Comparison of ENCODE assay signal across 8 mouse cellular contexts in genomic region chr2:179537390-179537789, GRCm38 (mm10).
DNase-seq lines count a peak whose midpoint lies in the region; ATAC-seq and TF ChIP-seq lines count a peak whose summit lies in the region.

No protein-coding gene starts in this region.

- peak; percentile 86 for DNase-seq in Muller cell, postnatal 12 days (ENCODE audit: inconsistent ontology term)
- DNase-seq in cerebellum, postnatal 25 days = peak; percentile 81 to 86
- peak; percentile 23 to 45 for DNase-seq in frontal cortex, postnatal 25 days (ENCODE audit: low spot score in 2 of 2)
- DNase-seq in layer of hippocampus, adult 2 months (ENCODE audit: low spot score in 2 of 2) = peak; percentile 49 to 72
- peak; percentile 86 for DNase-seq in midbrain, embryonic 14.5 days
- no peak for DNase-seq in urinary bladder, adult 2 months (ENCODE audit: low spot score)
- DNase-seq in adipocyte (ENCODE audit: low spot score) = no peak
- DNase-seq in urinary bladder, postnatal 14 days (ENCODE audit: low spot score) = no peak

- no peak overlapping the region; the same call in 1 of the 2 replicates for H3K4me3 ChIP-seq in layer of hippocampus, adult 2 months
- H3K4me3 ChIP-seq in midbrain, embryonic 14.5 days (replicated peaks; ENCODE audit: low read depth, low read length) = no peak overlapping the region

- peak overlapping the region; percentile 34; the same call in 1 of the 2 replicates for H3K9ac ChIP-seq in midbrain, embryonic 14.5 days (replicated peaks; ENCODE audit: low read length)

- no peaks in the 10 kb centered on the region for H3K27me3 ChIP-seq in midbrain, embryonic 14.5 days (ENCODE audit: control insufficient read depth, insufficient read depth, low read length)

- ATAC-seq in midbrain, embryonic 14.5 days (ENCODE audit: low FRiP score, low TSS enrichment) = peak; percentile 92

- H3K9me3 ChIP-seq in midbrain, embryonic 14.5 days (ENCODE audit: control insufficient read depth, low read length) = no peaks in the 10 kb centered on the region

- peak; percentile 30 for TF ChIP-seq CTCF in layer of hippocampus, adult 2 months (conservative IDR thresholded peaks at IDR 0.05)

- under 1% methylated on average over 19 of the region's 19 CpGs for WGBS in midbrain, embryonic 14.5 days

- no peaks in the 10 kb centered on the region for H3K36me3 ChIP-seq in midbrain, embryonic 14.5 days (ENCODE audit: control insufficient read depth, insufficient read depth, low read length)

- H3K27ac ChIP-seq in layer of hippocampus, adult 2 months = 0 out of 2 replicates have a peak overlapping the region, but pooled peaks have one; percentile 14
- peak overlapping the region; percentile 78 for H3K27ac ChIP-seq in midbrain, embryonic 14.5 days (replicated peaks; ENCODE audit: low read depth, low read length)

- peak overlapping the region; percentile 41 for H3K4me2 ChIP-seq in midbrain, embryonic 14.5 days (ENCODE audit: low read length)

- peaks cover 31% of the 10 kb centered on the region for H3K4me1 ChIP-seq in midbrain, embryonic 14.5 days (ENCODE audit: control insufficient read depth, insufficient read depth, low read length)

Comparison
In these comparisons a context has a peak if more than half of its experiments do, and no peak if none do; other contexts are left out.
1. DNase-seq: peak in Muller cell, postnatal 12 days (single experiment), cerebellum, postnatal 25 days (2 of 2), frontal cortex, postnatal 25 days (2 of 2), layer of hippocampus, adult 2 months (2 of 2) and midbrain, embryonic 14.5 days (single experiment); none in urinary bladder, adult 2 months (single experiment), adipocyte (single experiment) and urinary bladder, postnatal 14 days (single experiment).